Mouse (Mus musculus): Measurements from ENCODE around the gene Plekhn1. TPM values are rescaled to one million over a fixed set of nuclear protein-coding genes. Genes with fewer than 3 reads are reported as not detected.

The Plekhn1 gene
- polyA plus RNA-seq, 1 experiment, result 10.6 TPM

- TF ChIP-seq POLR2A (IDR thresholded peaks at IDR 0.05; ENCODE audit: insufficient read length, low read depth) (peak; percentile 33), CEBPB (IDR thresholded peaks at IDR 0.05; ENCODE audit: insufficient read depth, poor library complexity, severe bottlenecking) (no peak)
- Histone ChIP-seq H3K36me3 (ENCODE audit: control insufficient read depth, insufficient read depth) (no peaks in the 10 kb centered on the region), H3K4me3 (peak within 1 kb of the TSS; percentile 14), H3K27me3 (ENCODE audit: control insufficient read depth, insufficient read depth, insufficient read length) (no peaks in the 10 kb centered on the region), H3K4me2 (ENCODE audit: low read depth) (peak within 1 kb of the TSS; percentile 71), H3K79me2 (ENCODE audit: control insufficient read depth, insufficient read depth) (no peaks in the 10 kb centered on the region), H3ac (ENCODE audit: control insufficient read depth, insufficient read length) (no peak within 1 kb of the TSS)
These were observed 33.8 kb downstream of the Plekhn1 start, which contains the start of gene Isg15 for GRCm38 (mm10) chr4:156200623-156201475. Isg15 (minus strand) TSS chr4:156200818.

- TF ChIP-seq E2F4 (IDR thresholded peaks at IDR 0.05; ENCODE audit: insufficient read depth) (no peak), MYOD1 (IDR thresholded peaks at IDR 0.05; ENCODE audit: control insufficient read depth in 1 of 3, insufficient read length in 2 of 3, low read depth in 2 of 3) (peak in 1 of 3 experiments; percentile 47), TCF3 (IDR thresholded peaks at IDR 0.05; ENCODE audit: insufficient read length, low read depth) (no peak), MYOG (IDR thresholded peaks at IDR 0.05; ENCODE audit: control insufficient read depth in 1 of 3, insufficient read depth in 1 of 3, insufficient read length in 2 of 3, low read depth in 2 of 3) (peak in 1 of 3 experiments; percentile 39), MAX (IDR thresholded peaks at IDR 0.05; ENCODE audit: low read depth) (no peak), REST (IDR thresholded peaks at IDR 0.05; ENCODE audit: insufficient read depth, insufficient read length) (no peak), CEBPB (IDR thresholded peaks at IDR 0.05; ENCODE audit: insufficient read depth, poor library complexity, severe bottlenecking) (no peak), POLR2A (IDR thresholded peaks at IDR 0.05; ENCODE audit: insufficient read length, low read depth) (peak; percentile 78), POLR2AphosphoS2 (IDR thresholded peaks at IDR 0.05; ENCODE audit: insufficient read length, low read depth) (peak; percentile 67), USF1 (IDR thresholded peaks at IDR 0.05; ENCODE audit: low read depth) (no peak), TCF12 (IDR thresholded peaks at IDR 0.05; ENCODE audit: insufficient read depth, poor library complexity, severe bottlenecking) (no peak), SRF (IDR thresholded peaks at IDR 0.05; ENCODE audit: control insufficient read depth, insufficient read length, low read depth) (no peak)
- peak overlapping the region; percentile 60 for H3K4me2 ChIP-seq (ENCODE audit: low read depth)
- peak overlapping the region; percentile 41 for H3ac ChIP-seq (ENCODE audit: control insufficient read depth, insufficient read length)
- peak overlapping the region; percentile 25 for H3K4me3 ChIP-seq
- no peaks in the 10 kb centered on the region for H3K36me3 ChIP-seq (ENCODE audit: control insufficient read depth, insufficient read depth)
- H3K79me2 ChIP-seq (ENCODE audit: control insufficient read depth, insufficient read depth), result no peaks in the 10 kb centered on the region
- no peaks in the 10 kb centered on the region for H3K27me3 ChIP-seq (ENCODE audit: control insufficient read depth, insufficient read depth, insufficient read length)
These were observed 36.8 kb downstream of the Plekhn1 start for GRCm38 (mm10) chr4:156197829-156198205.

- no peak for TF ChIP-seq REST (IDR thresholded peaks at IDR 0.05; ENCODE audit: insufficient read depth, insufficient read length)
- TF ChIP-seq POLR2A (IDR thresholded peaks at IDR 0.05; ENCODE audit: insufficient read length, low read depth), result peak; percentile 73
- no peak for TF ChIP-seq CEBPB (IDR thresholded peaks at IDR 0.05; ENCODE audit: insufficient read depth, poor library complexity, severe bottlenecking)
- TF ChIP-seq TCF12 (IDR thresholded peaks at IDR 0.05; ENCODE audit: insufficient read depth, poor library complexity, severe bottlenecking), result no peak
- Histone ChIP-seq H3K4me2 (ENCODE audit: low read depth) (peak within 1 kb of the TSS; percentile 93), H3ac (ENCODE audit: control insufficient read depth, insufficient read length) (peak within 1 kb of the TSS; percentile 41), H3K36me3 (ENCODE audit: control insufficient read depth, insufficient read depth) (no peaks in the 10 kb centered on the region), H3K4me3 (peak within 1 kb of the TSS; percentile 25), H3K27me3 (ENCODE audit: control insufficient read depth, insufficient read depth, insufficient read length) (no peaks in the 10 kb centered on the region), H3K79me2 (ENCODE audit: control insufficient read depth, insufficient read depth) (no peaks in the 10 kb centered on the region)
These were observed 37.4 kb downstream of the Plekhn1 start, which contains the start of gene Agrn for GRCm38 (mm10) chr4:156197131-156197828. Agrn (minus strand) TSS chr4:156197488.

GRCm38 (mm10) chr4:156195927-156196870 is 38.5 kb downstream of the Plekhn1 start:
- Histone ChIP-seq H3K4me3 (peak overlapping the region; percentile 25), H3K79me2 (ENCODE audit: control insufficient read depth, insufficient read depth) (no peaks in the 10 kb centered on the region), H3ac (ENCODE audit: control insufficient read depth, insufficient read length) (peak overlapping the region; percentile 41), H3K36me3 (ENCODE audit: control insufficient read depth, insufficient read depth) (no peaks in the 10 kb centered on the region), H3K27me3 (ENCODE audit: control insufficient read depth, insufficient read depth, insufficient read length) (no peaks in the 10 kb centered on the region), H3K4me2 (ENCODE audit: low read depth) (peak overlapping the region; percentile 93)
- TF ChIP-seq REST (IDR thresholded peaks at IDR 0.05; ENCODE audit: insufficient read depth, insufficient read length) (no peak), SRF (IDR thresholded peaks at IDR 0.05; ENCODE audit: control insufficient read depth, insufficient read length, low read depth) (no peak), POLR2A (IDR thresholded peaks at IDR 0.05; ENCODE audit: insufficient read length, low read depth) (no peak), CEBPB (IDR thresholded peaks at IDR 0.05; ENCODE audit: insufficient read depth, poor library complexity, severe bottlenecking) (no peak), USF1 (IDR thresholded peaks at IDR 0.05; ENCODE audit: low read depth) (no peak)
